Mouse (Mus musculus) layer of hippocampus, adult 2 months (tissue): ENCODE data around the gene Gm9745. TPM values are rescaled to one million over a fixed set of nuclear protein-coding genes. Genes with fewer than 3 reads are reported as not detected.
"Not testable (repeated sequence)": the region's sequence is repeated elsewhere in the genome, so short reads cannot be mapped to it uniquely, and the experiment has no call there.

Source experiments
- DNase-seq, 2 experiments: peaks; one replicate each; pipeline ENCODE4 v3.0.0; 2022; ENCODE audit warnings: low spot score in 2 of 2
- H3K27ac ChIP-seq: fragments of 200-600 bp; 2 replicates; pipeline ENCODE4 v1.8.1; 2022
- H3K4me3 ChIP-seq: fragments of 200-600 bp; 2 replicates; pipeline ENCODE4 v1.8.1; 2022; ENCODE audit warnings: mild to moderate bottlenecking
- CTCF ChIP-seq: fragments of 200-600 bp; conservative IDR thresholded peaks from 2 replicates; pipeline ENCODE4 v1.8.1; 2022; ENCODE audit warnings: antibody characterized with exemption, mild to moderate bottlenecking, moderate library complexity
- microRNA-seq, 2 experiments: library from miRNA; unstranded; fragments of <30 nt; microRNA quantifications; one replicate each; pipeline ENCODE4 v1.2.0; 2021
- total RNA-seq, 2 experiments: library from RNA; stranded (reverse); gene quantifications; 2 replicates each; pipeline ENCODE4 v1.2.3; 2021

The Gm9745 gene
- total RNA-seq, 2 experiments from 2014 or later: not detected

- DNase-seq, H3K27ac ChIP-seq, H3K4me3 ChIP-seq: not testable (repeated sequence)
These were observed 6.9 kb downstream of the Gm9745 start for GRCm38 (mm10) chr13:8941110-8941509.

GRCm38 (mm10) chr13:8937611-8938140, 10.4 kb downstream of the Gm9745 start:
- not testable (repeated sequence) for DNase-seq, H3K4me3 ChIP-seq, H3K27ac ChIP-seq

GRCm38 (mm10) chr13:8933499-8933898, 14.5 kb downstream of the Gm9745 start:
- H3K27ac ChIP-seq: no peak overlapping the region
- TF ChIP-seq CTCF: no peak
- no peak for DNase-seq

GRCm38 (mm10) chr13:8913890-8914289, 34.1 kb downstream of the Gm9745 start:
- H3K4me3 ChIP-seq, DNase-seq, H3K27ac ChIP-seq: not testable (repeated sequence)

More at GRCm38 (mm10) chr13:8933499-8933898, 14.5 kb downstream of the Gm9745 start:
- no peak overlapping the region for H3K4me3 ChIP-seq

- H3K4me3 ChIP-seq, H3K27ac ChIP-seq, DNase-seq: not testable (repeated sequence)
These were observed 42.0 kb downstream of the Gm9745 start for GRCm38 (mm10) chr13:8905986-8906385.

Small RNA genes lying within 50 kb of the gene (microRNA-seq; reads per million reads assigned to microRNA genes)
- gene Gm22750: 0 reads per million in 2 experiments

Other genes starting within 250 kb of the Gm9745 start
- gene Wdr37, start 76.3 kb downstream of the Gm9745 start, total RNA-seq: 10 to 100 TPM; 88.3 to 92.9 TPM
- 10 to 100 TPM; 28.4 to 32.1 TPM for gene Idi1, start 62.7 kb downstream of the Gm9745 start, total RNA-seq
- gene Idi2, start 4.6 kb upstream of the Gm9745 start, total RNA-seq: not detected
- gene Gtpbp4, start 47.9 kb upstream of the Gm9745 start, total RNA-seq: 10 to 100 TPM; 39.8 to 45.0 TPM
- gene Larp4b, start 145.7 kb upstream of the Gm9745 start, total RNA-seq: 10 to 100 TPM; 72.7 to 76.8 TPM